Mouse (Mus musculus) liver, postnatal 0 days (tissue): ENCODE results near the gene Sucnr1.

Source experiments
- CTCF ChIP-seq: sonication (generic); IDR thresholded peaks from 2 replicates; pipeline ENCODE4 v1.5.1; 2016; ENCODE audit warnings: antibody characterized with exemption, low read depth
- EP300 ChIP-seq: IDR thresholded peaks from 2 replicates; pipeline ENCODE4 v1.6.1; 2016; ENCODE audit warnings: antibody characterized with exemption, low read depth, mild to moderate bottlenecking

DNA sequence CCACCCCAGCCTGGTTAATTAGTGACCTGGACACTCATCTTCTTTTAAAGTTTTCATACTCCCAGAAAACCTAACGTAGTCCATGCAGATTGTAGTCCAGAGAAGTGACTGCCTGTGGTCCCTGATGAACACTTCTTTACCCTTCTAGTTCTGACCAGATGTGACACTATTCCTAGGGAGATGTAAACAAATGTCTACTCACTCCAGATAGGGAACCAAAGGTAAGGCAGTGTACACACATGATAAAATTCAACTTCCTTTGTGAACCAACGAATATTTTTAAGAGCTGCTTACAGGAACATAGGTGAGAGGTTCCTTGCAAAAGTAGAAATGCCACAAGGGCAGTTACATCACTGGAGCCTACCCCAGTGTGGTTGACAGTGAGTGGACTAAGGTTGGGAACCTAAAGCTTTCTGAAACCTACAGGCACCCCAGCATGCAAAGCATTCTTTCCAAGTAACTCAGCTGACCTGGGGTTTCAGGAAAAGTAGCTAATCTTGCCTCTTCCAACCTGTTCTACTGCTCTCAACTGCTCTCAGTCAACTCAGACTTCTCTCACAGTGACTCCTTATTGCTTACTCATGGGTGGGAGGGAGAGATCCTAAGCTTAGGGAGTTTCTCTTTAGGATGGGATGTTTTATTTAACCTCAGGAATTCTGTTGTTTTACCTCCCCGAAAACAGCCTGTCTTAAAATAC, 28.3 kb upstream of the Sucnr1 start:
- TF ChIP-seq EP300 (no peak), CTCF (no peak)
